Mouse (Mus musculus): Measurements from ENCODE around the gene Arhgef12. TPM values are rescaled to one million over a fixed set of nuclear protein-coding genes. Genes with fewer than 3 reads are reported as not detected.

Arhgef12 gene
- polyA plus RNA-seq, 1 experiment from 2014 or later, result 22.1 TPM

GRCm38 (mm10) chr9:43105664-43106361, 1.2 kb downstream of the Arhgef12 start:
- Histone ChIP-seq H3K4me2 (ENCODE audit: low read length) (peak overlapping the region; percentile 87), H3K27me3 (ENCODE audit: control insufficient read depth, insufficient read depth, low read depth, low read length) (no peaks in the 10 kb centered on the region), H3K4me3 (ENCODE audit: low read depth, low read length) (peak overlapping the region; percentile 94), H3K27ac (ENCODE audit: low read length) (peak overlapping the region; percentile 89), H3K9ac (ENCODE audit: low read depth, low read length) (peak overlapping the region; percentile 90), H3K36me3 (ENCODE audit: control insufficient read depth, insufficient read depth, low read length) (no peaks in the 10 kb centered on the region), H3K9me3 (replicated peaks; ENCODE audit: control insufficient read depth, low read length, poor library complexity, severe bottlenecking) (no peaks in the 10 kb centered on the region), H3K4me1 (ENCODE audit: control insufficient read depth, insufficient read depth, low read length) (peaks cover 33% of the 10 kb centered on the region)
- WGBS, result under 1% methylated on average over 73 of the region's 91 CpGs
- peak; percentile 83 for ATAC-seq

- peak overlapping the region; percentile 89 for H3K27ac ChIP-seq (ENCODE audit: low read length)
- peaks cover 33% of the 10 kb centered on the region for H3K4me1 ChIP-seq (ENCODE audit: control insufficient read depth, insufficient read depth, low read length)
- H3K36me3 ChIP-seq (ENCODE audit: control insufficient read depth, insufficient read depth, low read length), result no peaks in the 10 kb centered on the region
- peak overlapping the region; percentile 90 for H3K9ac ChIP-seq (ENCODE audit: low read depth, low read length)
- no peak for ATAC-seq
- H3K4me2 ChIP-seq (ENCODE audit: low read length), result peak overlapping the region; percentile 87
- no peaks in the 10 kb centered on the region for H3K9me3 ChIP-seq (replicated peaks; ENCODE audit: control insufficient read depth, low read length, poor library complexity, severe bottlenecking)
- H3K27me3 ChIP-seq (ENCODE audit: control insufficient read depth, insufficient read depth, low read depth, low read length), result no peaks in the 10 kb centered on the region
- H3K4me3 ChIP-seq (ENCODE audit: low read depth, low read length), result peak overlapping the region; percentile 94
- under 1% methylated on average over 40 of the region's 40 CpGs for WGBS
Measured at GRCm38 (mm10) chr9:43104873-43105663, 2.0 kb downstream of the Arhgef12 start.

GRCm38 (mm10) chr9:43104526-43104872, 2.5 kb downstream of the Arhgef12 start:
- ATAC-seq, result no peak
- Histone ChIP-seq H3K4me1 (ENCODE audit: control insufficient read depth, insufficient read depth, low read length) (peaks cover 35% of the 10 kb centered on the region), H3K36me3 (ENCODE audit: control insufficient read depth, insufficient read depth, low read length) (no peaks in the 10 kb centered on the region), H3K9ac (ENCODE audit: low read depth, low read length) (peak overlapping the region; percentile 90), H3K4me2 (ENCODE audit: low read length) (peak overlapping the region; percentile 87), H3K27ac (ENCODE audit: low read length) (no peak overlapping the region), H3K4me3 (ENCODE audit: low read depth, low read length) (peak overlapping the region; percentile 94), H3K9me3 (replicated peaks; ENCODE audit: control insufficient read depth, low read length, poor library complexity, severe bottlenecking) (no peaks in the 10 kb centered on the region), H3K27me3 (ENCODE audit: control insufficient read depth, insufficient read depth, low read depth, low read length) (no peaks in the 10 kb centered on the region)
- WGBS, result 3% methylated on average over 4 of the region's 4 CpGs

- no peak for ATAC-seq
- 0 out of 2 replicates have a peak overlapping the region, but pooled peaks have one; percentile 20 for H3K9ac ChIP-seq (ENCODE audit: low read depth, low read length)
- 30% methylated on average over 4 of the region's 4 CpGs for WGBS
Measured at GRCm38 (mm10) chr9:43103675-43104299, 3.3 kb downstream of the Arhgef12 start.

GRCm38 (mm10) chr9:43102931-43103330, 4.1 kb downstream of the Arhgef12 start:
- no peaks in the 10 kb centered on the region for H3K27me3 ChIP-seq (ENCODE audit: control insufficient read depth, insufficient read depth, low read depth, low read length)
- WGBS, result 97% methylated on average over 2 of the region's 2 CpGs
- no peaks in the 10 kb centered on the region for H3K36me3 ChIP-seq (ENCODE audit: control insufficient read depth, insufficient read depth, low read length)
- H3K27ac ChIP-seq (ENCODE audit: low read length), result no peak overlapping the region
- H3K4me3 ChIP-seq (ENCODE audit: low read depth, low read length), result peak overlapping the region; percentile 14
- peaks cover 35% of the 10 kb centered on the region for H3K4me1 ChIP-seq (ENCODE audit: control insufficient read depth, insufficient read depth, low read length)
- ATAC-seq, result no peak
- peak overlapping the region; percentile 87 for H3K4me2 ChIP-seq (ENCODE audit: low read length)
- H3K9ac ChIP-seq (ENCODE audit: low read depth, low read length), result 0 out of 2 replicates have a peak overlapping the region, but pooled peaks have one; percentile 40
- H3K9me3 ChIP-seq (replicated peaks; ENCODE audit: control insufficient read depth, low read length, poor library complexity, severe bottlenecking), result no peaks in the 10 kb centered on the region

More at GRCm38 (mm10) chr9:43103675-43104299, 3.3 kb downstream of the Arhgef12 start:
- H3K4me3 ChIP-seq (ENCODE audit: low read depth, low read length), result peak overlapping the region; percentile 94
- no peaks in the 10 kb centered on the region for H3K27me3 ChIP-seq (ENCODE audit: control insufficient read depth, insufficient read depth, low read depth, low read length)
- H3K36me3 ChIP-seq (ENCODE audit: control insufficient read depth, insufficient read depth, low read length), result no peaks in the 10 kb centered on the region
- no peak overlapping the region for H3K27ac ChIP-seq (ENCODE audit: low read length)
- peak overlapping the region; percentile 87 for H3K4me2 ChIP-seq (ENCODE audit: low read length)
- no peaks in the 10 kb centered on the region for H3K9me3 ChIP-seq (replicated peaks; ENCODE audit: control insufficient read depth, low read length, poor library complexity, severe bottlenecking)
- H3K4me1 ChIP-seq (ENCODE audit: control insufficient read depth, insufficient read depth, low read length), result peaks cover 35% of the 10 kb centered on the region

- H3K36me3 ChIP-seq (ENCODE audit: control insufficient read depth, insufficient read depth, low read length), result no peaks in the 10 kb centered on the region
Measured at GRCm38 (mm10) chr9:43101936-43102595, 5.0 kb downstream of the Arhgef12 start.

GRCm38 (mm10) chr9:43098922-43099321, 8.1 kb downstream of the Arhgef12 start:
- 62% methylated on average over 4 of the region's 4 CpGs for whole genome bisulfite sequencing

More at GRCm38 (mm10) chr9:43101936-43102595, 5.0 kb downstream of the Arhgef12 start:
- H3K9ac ChIP-seq (ENCODE audit: low read depth, low read length), result no peak overlapping the region
- H3K27me3 ChIP-seq (ENCODE audit: control insufficient read depth, insufficient read depth, low read depth, low read length), result no peaks in the 10 kb centered on the region
- WGBS, result 71% methylated on average over 8 of the region's 8 CpGs
- no peak overlapping the region for H3K4me3 ChIP-seq (ENCODE audit: low read depth, low read length)
- no peak for ATAC-seq
- no peaks in the 10 kb centered on the region for H3K9me3 ChIP-seq (replicated peaks; ENCODE audit: control insufficient read depth, low read length, poor library complexity, severe bottlenecking)
- peak overlapping the region; percentile 32 for H3K4me2 ChIP-seq (ENCODE audit: low read length)
- peaks cover 37% of the 10 kb centered on the region for H3K4me1 ChIP-seq (ENCODE audit: control insufficient read depth, insufficient read depth, low read length)
- no peak overlapping the region for H3K27ac ChIP-seq (ENCODE audit: low read length)

GRCm38 (mm10) chr9:43097801-43098557, 9.1 kb downstream of the Arhgef12 start:
- 94% methylated on average over 3 of the region's 3 CpGs for WGBS
- Histone ChIP-seq H3K9ac (ENCODE audit: low read depth, low read length) (no peak overlapping the region), H3K27me3 (ENCODE audit: control insufficient read depth, insufficient read depth, low read depth, low read length) (no peaks in the 10 kb centered on the region), H3K27ac (ENCODE audit: low read length) (no peak overlapping the region), H3K9me3 (replicated peaks; ENCODE audit: control insufficient read depth, low read length, poor library complexity, severe bottlenecking) (no peaks in the 10 kb centered on the region), H3K36me3 (ENCODE audit: control insufficient read depth, insufficient read depth, low read length) (no peaks in the 10 kb centered on the region), H3K4me1 (ENCODE audit: control insufficient read depth, insufficient read depth, low read length) (peaks cover 19% of the 10 kb centered on the region), H3K4me3 (ENCODE audit: low read depth, low read length) (no peak overlapping the region), H3K4me2 (ENCODE audit: low read length) (no peak overlapping the region)
- ATAC-seq, result no peak

More at GRCm38 (mm10) chr9:43098922-43099321, 8.1 kb downstream of the Arhgef12 start:
- no peak overlapping the region for H3K9ac ChIP-seq (ENCODE audit: low read depth, low read length)
- H3K27ac ChIP-seq (ENCODE audit: low read length), result peak overlapping the region; percentile 38; the same call in 1 of the 2 replicates
- H3K9me3 ChIP-seq (replicated peaks; ENCODE audit: control insufficient read depth, low read length, poor library complexity, severe bottlenecking), result no peaks in the 10 kb centered on the region
- H3K4me1 ChIP-seq (ENCODE audit: control insufficient read depth, insufficient read depth, low read length), result peaks cover 28% of the 10 kb centered on the region
- no peaks in the 10 kb centered on the region for H3K36me3 ChIP-seq (ENCODE audit: control insufficient read depth, insufficient read depth, low read length)
- no peak overlapping the region for H3K4me3 ChIP-seq (ENCODE audit: low read depth, low read length)
- no peak overlapping the region for H3K4me2 ChIP-seq (ENCODE audit: low read length)
- no peaks in the 10 kb centered on the region for H3K27me3 ChIP-seq (ENCODE audit: control insufficient read depth, insufficient read depth, low read depth, low read length)
- ATAC-seq, result no peak

Measured in midbrain, embryonic 16.5 days (tissue).